Mouse (Mus musculus): ENCODE data around the gene Fer.

Gene Fer

DNA sequence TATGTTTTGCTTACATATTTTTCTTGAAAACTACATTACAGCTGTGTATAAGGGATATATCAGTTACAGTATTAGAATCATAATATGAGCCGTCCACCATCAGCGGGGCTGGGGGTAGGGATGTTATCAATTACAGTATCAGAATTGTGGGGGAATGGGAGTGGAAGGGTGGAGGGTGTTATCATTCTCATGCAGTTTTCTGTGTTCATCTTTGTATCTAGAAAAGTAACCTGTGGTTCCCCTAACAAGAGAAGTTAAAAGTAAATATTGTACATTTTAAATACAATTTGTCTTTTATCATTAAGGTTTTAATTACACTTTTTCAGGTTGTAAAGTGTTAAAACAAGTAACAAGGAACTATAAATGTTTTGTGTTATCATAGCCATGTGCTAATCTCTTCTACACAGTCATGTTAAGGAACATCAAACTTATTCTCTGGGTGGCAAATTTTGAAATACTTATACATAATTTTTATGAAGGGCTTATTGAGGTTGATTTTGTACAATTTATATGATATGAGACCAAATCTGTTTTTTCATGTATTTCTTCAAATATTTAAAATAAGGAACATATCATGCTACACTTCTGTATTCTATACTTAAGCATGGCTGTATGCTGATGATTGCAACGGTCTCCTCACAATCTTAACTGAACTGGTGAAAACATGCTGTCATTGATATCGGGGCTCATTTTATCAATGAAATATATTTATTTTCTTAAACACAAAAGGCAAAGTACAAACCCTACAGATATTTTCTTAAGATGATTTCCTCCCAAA lies 116.1 kb downstream of the Fer start:
- DNase-seq (ENCODE audit: low spot score): no peak

DNA sequence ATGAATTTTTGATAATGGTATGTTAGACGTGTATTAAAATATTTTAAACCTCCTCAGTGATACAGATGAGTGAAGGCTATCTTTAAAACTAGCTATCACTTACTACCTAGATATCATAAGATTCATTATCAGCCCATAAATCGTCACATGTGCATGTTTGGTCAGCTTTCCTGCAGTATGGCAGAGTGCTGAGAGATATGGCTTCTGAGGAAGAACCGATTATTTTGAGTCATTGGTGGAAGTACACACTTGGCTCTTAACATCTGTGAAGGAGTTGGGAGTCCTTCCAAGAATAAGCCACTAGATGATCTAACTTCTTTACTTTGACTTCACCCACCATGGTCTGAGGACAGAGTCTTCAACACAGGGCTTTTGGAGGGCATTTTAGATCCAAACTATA lies 117.3 kb downstream of the Fer start:
- DNase-seq (ENCODE audit: low spot score): no peak

DNA sequence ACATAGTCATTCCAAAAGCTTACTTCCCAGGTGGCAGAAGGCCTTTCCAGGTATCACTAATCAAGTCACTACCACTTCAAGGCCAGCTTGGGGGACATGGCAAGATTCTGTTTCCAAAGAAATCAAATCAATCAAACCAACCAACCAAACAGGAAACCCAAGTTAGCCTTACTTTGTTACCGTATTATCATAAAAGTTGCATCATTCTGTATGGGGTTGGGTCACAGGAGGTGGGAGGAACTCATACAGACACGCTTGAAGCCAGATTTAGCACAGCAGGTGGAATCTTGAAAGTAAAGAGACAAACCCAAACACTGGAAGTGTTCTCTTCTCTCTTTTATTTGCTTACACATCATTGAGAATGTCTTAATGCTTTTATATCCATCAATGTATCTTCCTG lies 125.8 kb downstream of the Fer start:
- no peak for DNase-seq (ENCODE audit: low spot score)

DNA sequence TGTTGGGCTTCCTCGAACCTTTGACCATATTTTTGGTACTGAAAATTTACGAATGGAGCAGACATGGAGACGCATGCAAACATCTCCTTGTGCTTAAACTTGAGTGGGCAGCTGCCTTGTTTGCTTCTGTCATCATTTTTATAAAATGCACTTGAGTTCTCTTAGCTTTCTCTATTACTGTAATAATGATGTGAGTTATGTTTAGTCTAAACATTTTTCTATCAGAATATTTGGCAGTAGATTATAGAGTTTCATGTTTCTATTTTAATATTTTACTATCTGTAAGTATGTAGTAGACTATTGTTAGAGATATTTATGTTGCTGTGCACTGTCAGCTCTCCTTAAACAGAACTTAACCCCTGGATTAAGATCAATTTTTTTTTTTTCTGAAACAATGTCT lies 128.3 kb downstream of the Fer start:
- no peak for DNase-seq (ENCODE audit: low spot score)

DNA sequence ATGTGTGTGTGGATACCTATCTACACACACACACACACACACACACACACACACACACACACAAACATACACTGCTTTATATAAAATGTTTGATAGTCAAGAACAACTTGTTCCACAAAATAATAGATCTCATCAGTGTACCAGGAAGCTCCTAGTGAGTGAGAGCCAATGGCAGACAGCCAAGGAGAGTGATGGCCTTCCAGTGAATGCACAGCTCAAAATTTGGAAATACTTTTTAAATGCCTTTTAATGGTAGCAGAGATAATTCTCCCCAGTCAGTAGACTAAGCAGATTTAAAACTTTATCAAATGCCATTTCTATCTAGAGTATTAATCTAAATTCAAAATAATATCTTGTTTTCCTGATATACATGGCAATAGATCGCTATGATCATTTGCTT lies 133.1 kb downstream of the Fer start:
- peak; percentile 51 for DNase-seq (ENCODE audit: low spot score)

DNA sequence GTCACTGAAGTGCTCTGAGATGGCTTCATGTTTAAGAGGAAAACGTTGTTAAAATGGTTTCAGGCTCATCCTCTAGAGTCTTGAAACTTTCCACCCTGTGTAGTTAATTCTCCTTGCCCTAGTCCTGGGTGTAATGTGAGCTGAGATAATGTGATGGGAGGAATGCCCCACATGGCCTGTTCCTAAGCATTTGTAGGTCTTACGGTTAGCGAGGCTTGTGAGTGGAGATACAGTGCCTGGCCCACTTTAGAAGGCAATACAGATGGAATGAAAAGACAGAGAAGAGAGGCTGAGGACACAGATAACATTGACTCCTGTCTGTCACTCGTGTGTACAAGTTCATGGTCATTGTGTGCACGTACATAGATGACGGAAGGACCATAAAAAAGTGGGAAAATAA lies 134.8 kb downstream of the Fer start:
- no peak for DNase-seq (ENCODE audit: low spot score)

DNA sequence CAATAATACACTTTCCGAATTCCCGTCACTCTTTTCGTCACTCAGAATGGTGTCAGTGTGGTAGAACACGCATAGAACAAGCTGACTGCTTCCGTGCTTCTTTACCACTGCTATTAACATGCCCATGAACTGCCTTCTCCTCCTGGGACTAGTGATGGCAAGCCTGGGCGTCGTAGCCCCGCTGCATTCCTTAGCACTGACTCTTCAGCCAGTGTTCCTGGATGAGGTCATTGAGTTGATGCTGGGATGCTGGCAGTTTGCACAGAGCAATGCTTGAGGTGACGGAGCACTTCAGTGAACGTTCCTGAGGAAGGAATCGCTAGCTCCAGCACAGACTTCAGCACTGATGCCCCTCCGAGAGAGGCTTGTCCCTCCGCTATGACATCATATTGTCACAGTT lies 140.6 kb downstream of the Fer start:
- DNase-seq (ENCODE audit: low spot score): no peak

DNA sequence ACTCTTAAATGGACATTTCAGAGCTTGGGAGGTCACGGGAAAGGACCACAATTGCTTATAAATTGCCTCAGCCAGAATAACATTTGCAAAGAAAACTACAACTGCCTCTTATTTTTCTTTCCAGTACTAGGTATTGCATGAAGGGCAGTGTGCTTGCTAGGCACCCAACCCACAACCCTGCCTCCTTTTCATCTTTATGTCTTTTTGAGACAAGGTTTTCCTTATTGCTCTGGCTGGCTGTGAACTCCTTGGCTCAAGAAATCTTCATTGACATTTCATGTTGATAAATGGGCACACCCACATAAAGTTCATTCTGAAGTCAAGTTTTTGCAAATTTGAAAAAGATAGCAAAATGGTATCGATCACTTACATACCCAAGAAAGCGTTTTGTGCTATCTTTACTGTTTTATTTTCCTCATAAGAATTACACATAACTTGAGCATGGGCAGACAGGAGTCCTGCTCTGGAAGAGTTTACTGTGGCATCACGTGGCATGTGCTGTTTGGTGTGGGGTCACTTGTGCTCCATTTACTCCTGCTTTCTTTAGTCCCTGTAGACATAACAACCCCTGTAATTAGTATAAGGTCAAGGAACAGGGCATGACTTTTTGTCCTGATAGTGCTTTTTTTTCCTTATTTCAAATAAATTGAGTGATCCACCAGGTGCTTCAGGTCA lies 142.8 kb downstream of the Fer start:
- DNase-seq (ENCODE audit: low spot score): no peak

DNA sequence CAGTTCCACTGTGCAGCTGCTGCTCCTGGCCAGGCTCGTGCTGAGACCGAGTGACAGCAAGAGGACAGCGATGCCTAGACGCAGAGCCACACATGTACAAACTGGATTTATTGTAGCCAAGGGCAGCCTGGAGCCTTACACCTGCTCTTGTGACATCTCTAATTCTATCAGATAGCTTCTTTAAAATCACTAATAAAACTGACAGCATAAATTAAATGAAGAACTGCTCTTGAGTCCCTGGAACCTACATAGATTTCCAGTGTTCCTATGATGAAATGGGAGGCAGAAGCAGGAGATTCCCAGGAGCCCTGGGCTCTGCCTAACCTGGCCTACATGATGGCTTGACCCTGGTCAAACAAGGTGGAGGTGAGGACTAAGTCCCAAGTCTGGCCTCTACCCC lies 153.7 kb downstream of the Fer start:
- DNase-seq (ENCODE audit: low spot score): no peak

DNA sequence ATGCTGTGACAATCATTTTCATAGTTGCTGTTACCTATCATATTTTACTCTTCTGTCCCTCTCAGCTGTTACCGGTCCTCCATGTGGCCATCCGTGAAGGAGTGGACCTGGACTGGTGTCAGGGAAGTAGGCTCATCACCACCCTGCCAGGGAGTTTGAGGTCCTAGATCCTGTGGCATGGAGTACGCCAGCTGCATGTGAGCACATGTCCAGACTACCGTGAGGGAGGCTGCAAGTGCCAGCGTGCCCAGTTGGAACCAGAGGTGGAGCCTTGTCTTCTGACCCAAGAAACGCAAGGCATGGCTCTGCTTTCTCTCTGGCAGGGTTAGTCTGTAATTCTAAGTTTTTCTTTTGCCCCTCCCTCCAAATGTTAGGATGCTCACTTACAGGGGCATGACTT lies 155.4 kb downstream of the Fer start:
- DNase-seq (ENCODE audit: low spot score): no peak

DNA sequence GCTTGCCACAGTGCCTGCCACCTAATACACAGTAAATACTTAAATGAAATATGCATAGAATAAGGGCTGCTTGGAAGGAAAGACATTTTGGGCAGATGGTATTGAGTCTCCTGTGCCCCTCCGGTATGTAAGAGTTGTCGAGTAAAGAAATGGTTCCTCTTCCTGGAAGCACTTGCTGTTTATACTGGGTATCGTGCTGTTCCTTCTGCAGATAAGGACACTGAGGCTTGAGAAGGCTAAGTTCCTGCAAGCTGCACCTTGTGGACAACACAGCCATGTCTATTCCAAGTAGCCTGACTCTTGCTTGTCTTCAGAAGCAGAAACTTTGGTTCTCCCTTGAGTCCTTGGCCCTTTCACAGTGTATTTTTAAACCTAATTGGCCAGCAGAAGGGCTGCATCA lies 156.0 kb downstream of the Fer start:
- no peak for DNase-seq (ENCODE audit: low spot score)

DNA sequence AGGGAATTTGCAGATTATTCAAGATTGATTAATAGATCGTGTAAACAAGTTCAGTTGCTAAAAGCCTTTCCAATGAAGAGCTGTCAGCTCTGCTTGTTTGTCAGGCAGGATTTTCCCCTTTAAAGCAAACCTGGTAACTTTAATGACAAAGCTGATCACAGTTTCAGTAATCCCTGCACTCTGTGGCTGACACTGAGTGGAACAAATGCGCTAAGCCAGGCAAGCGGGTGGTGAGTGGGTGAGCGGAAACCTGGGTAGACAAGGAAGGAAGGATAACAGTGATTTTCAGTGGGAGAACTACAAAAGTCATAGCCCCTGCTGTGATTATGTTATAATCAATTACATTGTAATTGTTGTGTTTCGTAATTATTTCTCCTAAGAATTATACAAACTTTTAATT lies 156.8 kb downstream of the Fer start:
- no peak for DNase-seq (ENCODE audit: low spot score)

DNA sequence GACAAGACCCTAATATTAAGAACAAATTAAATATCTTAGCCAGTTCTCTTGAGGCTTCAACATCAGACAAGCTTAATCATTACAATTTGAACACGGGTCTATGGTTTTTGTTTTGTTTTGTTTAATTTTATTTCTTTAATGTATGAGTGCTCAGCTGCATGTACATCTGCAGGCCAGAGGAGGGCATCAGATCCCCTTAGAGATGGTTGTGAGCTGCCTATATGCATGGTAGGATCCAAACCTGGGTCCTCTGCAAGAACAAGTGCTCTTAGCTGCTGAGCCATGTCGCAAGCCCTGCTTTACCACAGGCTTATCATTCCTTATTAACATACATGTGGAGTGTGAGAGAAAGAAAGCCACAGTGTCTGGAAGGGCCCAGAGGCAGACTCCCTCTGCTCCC lies 163.6 kb downstream of the Fer start:
- peak; percentile 11 for DNase-seq (ENCODE audit: low spot score)

DNA sequence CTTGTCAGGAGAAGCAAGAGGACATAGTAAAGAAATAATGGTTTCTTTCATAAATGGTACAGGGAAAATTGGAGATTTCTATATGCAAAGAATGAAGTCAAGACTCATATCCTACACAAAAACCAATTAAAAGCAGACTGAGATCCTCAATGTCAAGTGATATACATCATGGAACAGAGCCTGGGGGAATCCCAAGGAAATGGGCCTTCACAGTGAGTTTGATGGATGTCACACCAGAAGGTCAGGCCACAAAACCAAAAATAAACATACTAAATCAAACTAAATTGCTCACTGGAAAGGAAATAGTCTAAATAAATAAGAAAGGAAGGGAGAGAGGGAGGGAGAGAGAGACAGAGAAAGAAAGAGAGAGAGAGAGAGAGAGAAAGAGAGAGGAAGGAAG lies 178.9 kb downstream of the Fer start:
- DNase-seq (ENCODE audit: low spot score): no peak

DNA sequence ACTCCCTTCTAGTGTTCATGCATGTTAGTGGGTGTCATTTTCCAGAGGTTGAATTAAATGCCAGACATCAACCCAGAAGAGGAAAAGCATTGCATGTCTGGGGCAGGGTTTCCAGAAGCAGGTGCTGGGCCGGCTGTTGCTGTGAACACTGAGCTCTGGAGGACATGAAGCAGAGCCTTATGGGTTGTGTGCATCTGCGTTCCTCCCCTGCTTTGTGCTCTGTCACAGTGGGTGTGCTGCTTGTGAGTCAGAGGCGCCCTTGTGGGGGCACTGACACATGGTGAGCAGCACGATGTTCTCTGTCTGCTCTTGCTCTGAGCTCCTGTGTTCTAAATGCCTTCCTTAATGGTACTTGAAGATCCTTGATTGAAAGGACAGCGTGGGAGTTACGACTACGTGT lies 182.5 kb downstream of the Fer start:
- no peak for DNase-seq (ENCODE audit: low spot score)

DNA sequence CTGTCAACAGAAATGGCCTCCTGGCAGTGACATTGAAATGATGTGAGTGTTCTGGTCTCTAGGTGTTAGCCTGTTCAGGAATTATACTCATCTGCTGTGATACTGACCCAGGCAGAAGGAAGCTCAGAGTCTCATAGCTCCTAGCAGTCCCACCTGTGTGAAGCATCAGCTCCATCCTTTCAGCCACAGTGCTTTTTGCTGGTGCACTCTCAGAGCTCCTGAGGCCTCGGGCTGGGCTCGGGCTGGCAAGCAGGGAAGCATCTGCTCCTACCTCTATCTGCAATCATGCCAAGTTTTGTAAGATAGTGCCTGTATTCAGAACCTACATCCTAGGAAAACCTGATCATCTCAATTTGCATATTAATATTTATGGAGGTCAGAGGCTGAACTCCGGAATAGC lies 183.7 kb downstream of the Fer start:
- DNase-seq (ENCODE audit: low spot score): no peak

DNA sequence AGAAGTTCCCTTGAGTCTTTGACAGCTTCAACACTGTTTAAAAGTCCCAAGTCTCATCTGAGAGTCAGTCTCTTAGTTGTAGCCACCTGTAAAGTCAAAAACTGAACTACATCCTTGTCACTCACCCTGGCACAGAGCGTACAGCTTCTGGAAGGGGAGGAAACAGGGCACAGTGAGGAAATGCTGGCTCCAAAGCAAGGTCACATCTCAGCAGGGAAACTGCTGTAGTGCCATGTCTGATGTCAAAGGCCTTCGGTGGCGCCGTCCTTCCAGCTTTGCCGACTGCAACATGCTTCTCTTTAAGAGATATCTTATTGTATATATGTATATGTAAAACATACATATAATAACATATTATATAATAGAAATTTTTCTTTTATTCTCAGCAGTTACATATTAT lies 188.0 kb downstream of the Fer start:
- no peak for DNase-seq (ENCODE audit: low spot score)

DNA sequence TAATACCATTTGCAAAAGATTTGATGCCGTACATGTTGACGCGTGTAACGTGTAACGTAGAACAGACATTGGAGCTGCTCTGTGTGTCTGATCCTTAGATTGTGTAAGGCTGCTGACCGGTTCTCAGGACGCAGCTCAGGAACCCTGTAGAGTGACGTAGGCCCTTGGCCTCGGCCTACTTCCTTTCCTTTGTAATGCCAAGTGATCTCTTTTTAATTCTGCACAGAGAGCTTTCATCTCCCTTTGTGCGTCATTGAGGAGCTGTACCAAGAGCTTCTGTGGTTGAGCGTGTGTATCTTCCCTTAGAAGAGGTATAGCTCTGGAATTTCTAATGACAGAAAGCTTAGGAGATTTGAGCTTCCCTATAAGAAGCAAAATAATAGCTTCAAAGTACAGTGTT lies 190.8 kb downstream of the Fer start:
- DNase-seq (ENCODE audit: low spot score): no peak

DNA sequence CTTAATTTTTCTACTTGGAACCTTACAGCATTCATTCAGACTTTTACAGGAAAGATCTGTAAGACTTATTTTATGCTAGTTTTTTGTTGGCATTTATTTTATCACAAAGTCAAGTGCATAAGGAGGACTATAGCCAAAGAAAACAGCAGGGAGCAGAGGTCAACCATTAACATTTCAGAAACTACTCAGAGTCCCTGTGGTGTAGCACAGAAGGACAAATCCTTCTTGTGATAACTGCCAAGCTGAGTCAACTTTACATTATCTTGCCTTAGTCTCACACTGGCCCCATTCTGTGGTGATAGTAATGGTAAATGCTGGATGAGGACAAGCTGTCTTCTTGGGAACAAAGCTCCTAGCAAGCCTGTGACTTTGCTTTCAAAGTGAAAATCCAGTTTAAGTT lies 197.7 kb downstream of the Fer start:
- peak; percentile 26 for DNase-seq (ENCODE audit: low spot score)

DNA sequence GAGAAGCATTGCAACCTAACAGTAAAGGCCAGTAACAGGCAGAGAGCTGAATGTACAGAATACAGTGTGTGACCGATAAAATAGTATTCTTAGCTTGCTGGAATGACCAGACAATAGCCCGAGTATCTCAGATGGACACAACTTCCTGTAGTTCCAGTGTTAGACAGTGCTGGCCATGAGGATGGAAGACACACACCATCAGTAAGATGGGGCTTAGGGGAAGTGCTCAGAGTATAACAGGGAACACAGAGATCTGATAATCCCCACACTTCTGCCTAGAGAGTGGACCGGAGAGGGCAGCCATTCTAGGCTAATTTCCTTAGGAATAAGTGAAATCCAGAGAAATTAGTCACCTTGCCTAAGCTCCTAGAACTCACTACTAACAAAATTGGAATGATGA lies 202.4 kb downstream of the Fer start:
- no peak for DNase-seq (ENCODE audit: low spot score)

DNA sequence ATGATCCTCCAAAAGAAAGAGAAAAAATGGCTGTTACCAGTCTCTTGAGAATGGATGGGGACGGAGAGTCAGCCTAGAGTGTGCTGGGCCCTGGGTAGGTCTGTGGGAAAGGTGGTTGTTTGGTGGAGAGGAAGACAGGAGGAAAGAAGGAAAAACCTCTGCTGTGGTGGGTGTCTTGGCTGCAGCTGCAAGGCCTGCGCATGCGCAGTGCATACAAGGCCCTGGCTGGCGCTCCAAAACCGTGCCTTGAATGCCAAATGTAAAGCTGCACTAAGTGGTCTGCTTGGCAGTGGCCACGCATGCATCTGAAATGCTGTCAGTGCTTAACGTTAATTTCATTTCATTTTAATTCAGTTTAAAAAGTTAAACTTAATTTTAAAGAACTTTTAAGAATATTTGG lies 214.5 kb downstream of the Fer start:
- no peak for DNase-seq (ENCODE audit: low spot score)

DNA sequence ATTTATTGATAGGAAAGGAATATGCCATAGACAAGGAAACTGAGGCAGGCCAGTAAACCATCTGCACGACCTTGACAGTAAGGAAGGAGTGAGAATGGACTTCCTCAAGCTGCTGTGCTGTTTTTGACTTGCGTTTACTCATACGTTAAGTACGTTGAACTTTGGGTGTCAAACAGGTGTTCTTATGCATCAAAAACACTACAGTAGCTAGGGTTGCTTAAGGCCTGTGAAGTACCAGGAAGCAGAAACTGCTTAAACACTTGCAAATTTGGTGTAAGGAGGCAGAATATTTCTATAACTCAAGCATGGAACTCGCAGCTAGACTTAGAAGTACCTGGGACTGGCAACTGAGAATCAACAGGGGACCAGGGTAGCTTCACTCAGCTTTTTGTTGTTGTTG lies 221.9 kb downstream of the Fer start:
- DNase-seq (ENCODE audit: low spot score): no peak

DNA sequence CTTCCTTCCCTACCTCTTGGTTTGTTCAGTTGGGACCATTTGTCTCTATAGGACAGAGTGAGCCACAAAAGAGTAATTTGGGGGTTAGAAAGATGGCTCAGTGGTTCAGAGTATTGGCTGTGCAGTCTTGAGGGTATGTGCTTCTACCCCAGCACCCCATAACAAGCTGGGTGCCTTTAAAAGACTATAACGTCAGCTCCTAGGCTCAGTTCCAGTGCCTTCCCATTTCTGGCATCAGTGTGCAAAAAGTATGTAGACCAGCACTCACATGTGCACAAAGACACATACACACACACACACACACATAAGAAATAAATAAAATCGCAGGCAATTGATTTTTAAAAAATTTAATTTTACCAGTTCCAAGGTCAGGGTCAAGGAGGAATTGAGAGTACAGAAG lies 222.6 kb downstream of the Fer start:
- DNase-seq (ENCODE audit: low spot score): no peak
